Mouse (Mus musculus) cerebellum, adult 2 months (tissue): ENCODE results near the gene Pbxip1. TPM values are rescaled to one million over a fixed set of nuclear protein-coding genes. Genes with fewer than 3 reads are reported as not detected.
A peak's percentile ranks its signal among the peaks of the same experiment; 100 is the strongest.

Experiments
- DNase-seq, 2 experiments: peaks; one replicate each; pipeline ENCODE4 v3.0.0; 2021
- H3K27ac ChIP-seq: fragments of 200-500 bp; 2 replicates; pipeline ENCODE4 v1.5.1; 2012; ENCODE audit warnings: low read length, control low read depth, inconsistent platforms; ENCODE audit not compliant: insufficient read depth
- H3K27me3 ChIP-seq: fragments of 200-500 bp; 2 replicates; pipeline ENCODE4 v1.6.1; 2012; ENCODE audit warnings: inconsistent platforms, mild to moderate bottlenecking, low read length, moderate library complexity; ENCODE audit not compliant: control insufficient read depth, insufficient read depth
- H3K4me1 ChIP-seq: fragments of 200-500 bp; 2 replicates; pipeline ENCODE4 v1.6.1; 2011; ENCODE audit warnings: low read length; ENCODE audit not compliant: control insufficient read depth, insufficient read depth
- H3K4me3 ChIP-seq: fragments of 200-500 bp; replicated peaks from 2 replicates; pipeline ENCODE3; 2011; ENCODE audit warnings: mild to moderate bottlenecking, low read depth, low read length, control low read depth; ENCODE audit not compliant: insufficient read depth
- CTCF ChIP-seq: fragments of 200-500 bp; IDR thresholded peaks from 2 replicates; pipeline ENCODE4 v1.5.1; 2011; ENCODE audit warnings: low read depth, mild to moderate bottlenecking, control low read depth, low read length, moderate library complexity, borderline replicate concordance; ENCODE audit not compliant: insufficient read depth
- POLR2A ChIP-seq: fragments of 200-500 bp; IDR thresholded peaks from 2 replicates; pipeline ENCODE4 v1.6.1; 2011; ENCODE audit warnings: low read length, control low read depth, borderline replicate concordance; ENCODE audit not compliant: insufficient read depth
- WGBS: fragments of 180-500 bp; shearing (Covaris S2); methylation state at CpG from one replicate; pipeline ENCODE4 v1.1.7; 2018; 5-methylcytosine and 5-hydroxymethylcytosine counted together
- polyA plus RNA-seq: library from polyadenylated mRNA; depleted of rRNA; stranded (reverse); fragments of >200 nt; gene quantifications from 2 replicates; pipeline ENCODE4 v1.2.3, GENCODE M21; 2012; rRNA removed

Pbxip1 gene
- polyA plus RNA-seq = 26.5 and 30.5 TPM in 2 replicates

DNA sequence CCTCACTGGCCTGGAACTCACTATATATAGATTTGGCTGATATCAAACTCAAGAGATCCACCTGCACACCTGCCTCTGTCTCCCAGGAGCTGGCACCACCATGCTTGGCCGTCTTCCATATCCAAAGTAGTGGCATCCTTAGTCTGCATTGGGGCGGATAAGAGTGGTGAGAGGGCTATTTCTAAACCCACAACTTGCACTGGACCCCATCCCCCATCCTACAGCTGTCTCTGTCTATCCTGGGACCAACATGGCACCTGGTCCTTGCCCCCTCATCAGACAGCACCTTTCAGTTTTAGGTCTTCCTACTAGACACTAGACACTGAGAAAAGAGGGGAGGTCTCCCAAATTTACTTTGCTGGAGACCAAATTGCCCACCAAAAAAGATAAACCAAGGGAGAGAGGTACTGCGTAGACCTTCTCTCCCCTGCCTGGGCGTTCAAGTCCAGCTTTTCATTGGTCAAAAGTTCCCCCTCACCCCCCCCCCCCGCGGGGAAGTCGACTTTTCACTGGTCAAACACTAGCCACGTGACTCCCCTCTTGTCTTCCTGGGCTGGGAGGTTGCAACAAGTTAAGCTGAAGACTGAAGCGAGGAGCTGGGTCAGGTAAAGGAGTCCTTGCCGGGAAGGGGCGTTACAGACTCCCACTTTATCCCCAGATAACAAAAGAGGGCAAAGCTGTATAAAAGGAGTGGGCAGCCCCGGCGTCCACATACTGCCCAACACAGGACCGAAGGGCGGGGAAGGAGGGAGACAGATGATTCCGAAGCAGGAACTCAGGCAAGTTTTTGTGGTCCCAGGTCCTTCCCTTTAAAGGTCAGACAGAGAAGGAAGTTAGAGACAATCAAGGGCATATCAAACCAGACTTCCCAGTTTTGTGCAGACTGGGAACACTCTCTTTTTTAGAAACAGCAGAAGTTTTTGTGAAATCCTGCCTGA is at the start of gene Pbxip1:
TSS of gene Pbxip1 (plus strand) at position 531 of the 938 bp plus-strand sequence.
- Histone ChIP-seq H3K27ac (no peak within 1 kb of the TSS), H3K4me3 (peak within 1 kb of the TSS; percentile 24), H3K4me1 (peaks cover 13% of the 10 kb centered on the region), H3K27me3 (no peaks in the 10 kb centered on the region)
- no peak for TF ChIP-seq POLR2A
- no peak for TF ChIP-seq CTCF
- DNase-seq = no peak
- 10% methylated on average over 16 of the region's 16 CpGs for WGBS

- Histone ChIP-seq H3K27ac (no peak overlapping the region), H3K27me3 (no peaks in the 10 kb centered on the region), H3K4me1 (peaks cover 38% of the 10 kb centered on the region), H3K4me3 (no peak overlapping the region)
- WGBS = 65% methylated on average over 11 of the region's 11 CpGs
- DNase-seq = peak in 1 of 2 experiments; percentile 27
- TF ChIP-seq POLR2A (no peak), CTCF (no peak)
Observed at GRCm38 (mm10) chr3:89387632-89388031, 48.9 kb upstream of the Pbxip1 start.

DNA sequence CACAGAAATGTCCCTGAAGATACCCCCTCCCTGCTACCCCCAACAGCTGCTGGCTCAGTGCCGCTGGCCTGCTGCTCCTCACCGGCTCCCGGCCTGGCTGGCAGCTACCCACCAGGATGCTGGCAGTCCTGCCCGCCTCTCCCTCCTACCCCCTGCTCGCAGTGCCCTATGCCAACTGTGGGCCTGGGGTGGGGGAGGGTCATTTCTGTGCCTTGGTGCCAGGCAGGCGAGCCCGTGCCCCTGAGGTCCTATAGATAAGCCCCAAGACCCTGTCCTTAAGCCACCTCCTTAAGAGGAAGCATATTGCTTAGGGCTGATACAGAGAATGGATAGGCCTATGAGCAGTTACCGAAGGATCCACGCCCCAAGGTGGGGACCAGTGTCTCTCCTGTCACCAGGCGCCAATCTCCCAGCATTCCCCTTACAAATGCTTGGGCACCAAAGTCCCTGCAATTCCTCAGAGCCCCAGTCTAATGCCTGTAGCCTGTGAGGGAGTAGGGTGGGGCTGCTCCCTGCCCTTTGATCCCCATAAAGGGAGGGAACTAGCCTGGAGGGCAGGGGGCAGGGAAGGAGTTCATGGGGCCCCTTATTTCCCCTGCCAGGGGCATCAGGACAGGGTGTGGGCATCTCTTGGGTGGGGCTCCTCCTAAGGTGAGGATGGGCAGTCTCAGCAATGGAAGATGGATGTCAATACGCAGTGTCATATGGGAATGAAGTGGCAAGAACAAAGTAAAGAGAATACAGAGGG is 48.2 kb upstream of the Pbxip1 start:
- Histone ChIP-seq H3K27ac (no peak overlapping the region), H3K27me3 (no peaks in the 10 kb centered on the region), H3K4me3 (no peak overlapping the region), H3K4me1 (peaks cover 38% of the 10 kb centered on the region)
- TF ChIP-seq POLR2A (no peak), CTCF (no peak)
- peak; percentile 57 for DNase-seq
- WGBS = 24% methylated on average over 11 of the region's 11 CpGs

DNA sequence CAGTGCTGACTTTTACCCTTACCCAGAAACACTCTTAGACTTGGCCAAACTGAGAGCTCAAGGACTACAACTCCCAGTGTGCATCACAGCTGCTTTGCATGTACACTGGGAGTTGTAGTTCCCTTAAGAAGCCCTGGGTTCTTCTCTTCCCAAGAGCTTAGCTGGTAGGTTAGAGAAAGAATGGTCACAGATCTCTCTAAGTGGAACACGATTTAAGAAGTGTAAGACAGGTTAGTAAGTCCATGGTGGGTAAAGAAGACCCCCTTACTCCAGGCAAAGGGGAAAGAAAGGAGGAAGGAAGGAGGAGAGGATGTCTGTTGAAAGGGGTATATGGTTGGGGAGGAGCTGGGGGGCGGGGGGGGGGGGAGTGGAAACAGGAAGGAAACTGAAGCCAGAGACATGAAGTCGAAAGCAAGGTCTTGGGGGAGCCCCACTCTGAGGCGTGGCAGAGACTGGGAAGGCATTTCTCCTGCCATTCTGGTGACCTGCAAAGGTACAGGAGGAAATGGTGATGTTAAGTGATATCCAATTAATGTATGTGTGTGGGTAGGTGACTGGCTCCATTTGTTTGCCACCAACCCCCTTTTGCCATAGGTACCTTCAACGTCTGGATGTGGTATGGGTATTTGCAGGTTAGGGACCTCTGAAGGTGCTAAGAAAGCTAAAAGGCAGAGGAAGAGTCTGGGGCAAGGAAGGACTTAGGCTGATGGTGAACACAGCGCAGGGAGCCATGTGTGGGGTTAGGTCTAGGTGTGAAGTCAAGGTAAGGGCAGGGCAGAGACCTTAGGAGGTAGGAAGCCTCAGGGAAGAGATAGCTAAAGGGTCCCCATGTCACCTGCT is 47.4 kb upstream of the Pbxip1 start:
- WGBS = 66% methylated on average over 6 of the region's 6 CpGs
- no peak overlapping the region for H3K27ac ChIP-seq
- no peaks in the 10 kb centered on the region for H3K27me3 ChIP-seq
- no peak overlapping the region for H3K4me3 ChIP-seq
- TF ChIP-seq POLR2A (no peak), CTCF (no peak)
- peak in 1 of 2 experiments; percentile 50 for DNase-seq
- H3K4me1 ChIP-seq = peaks cover 32% of the 10 kb centered on the region

- peak overlapping the region; percentile 24; the same call in 1 of the 2 replicates for H3K27ac ChIP-seq
- no peaks in the 10 kb centered on the region for H3K27me3 ChIP-seq
- peak; percentile 51 to 53 for DNase-seq
- no peak overlapping the region for H3K4me3 ChIP-seq
- WGBS = 0% methylated on average over 5 of the region's 5 CpGs
- peaks cover 26% of the 10 kb centered on the region for H3K4me1 ChIP-seq
- TF ChIP-seq CTCF = no peak
- no peak for TF ChIP-seq POLR2A
Observed at GRCm38 (mm10) chr3:89390111-89390515, 46.4 kb upstream of the Pbxip1 start.

DNA sequence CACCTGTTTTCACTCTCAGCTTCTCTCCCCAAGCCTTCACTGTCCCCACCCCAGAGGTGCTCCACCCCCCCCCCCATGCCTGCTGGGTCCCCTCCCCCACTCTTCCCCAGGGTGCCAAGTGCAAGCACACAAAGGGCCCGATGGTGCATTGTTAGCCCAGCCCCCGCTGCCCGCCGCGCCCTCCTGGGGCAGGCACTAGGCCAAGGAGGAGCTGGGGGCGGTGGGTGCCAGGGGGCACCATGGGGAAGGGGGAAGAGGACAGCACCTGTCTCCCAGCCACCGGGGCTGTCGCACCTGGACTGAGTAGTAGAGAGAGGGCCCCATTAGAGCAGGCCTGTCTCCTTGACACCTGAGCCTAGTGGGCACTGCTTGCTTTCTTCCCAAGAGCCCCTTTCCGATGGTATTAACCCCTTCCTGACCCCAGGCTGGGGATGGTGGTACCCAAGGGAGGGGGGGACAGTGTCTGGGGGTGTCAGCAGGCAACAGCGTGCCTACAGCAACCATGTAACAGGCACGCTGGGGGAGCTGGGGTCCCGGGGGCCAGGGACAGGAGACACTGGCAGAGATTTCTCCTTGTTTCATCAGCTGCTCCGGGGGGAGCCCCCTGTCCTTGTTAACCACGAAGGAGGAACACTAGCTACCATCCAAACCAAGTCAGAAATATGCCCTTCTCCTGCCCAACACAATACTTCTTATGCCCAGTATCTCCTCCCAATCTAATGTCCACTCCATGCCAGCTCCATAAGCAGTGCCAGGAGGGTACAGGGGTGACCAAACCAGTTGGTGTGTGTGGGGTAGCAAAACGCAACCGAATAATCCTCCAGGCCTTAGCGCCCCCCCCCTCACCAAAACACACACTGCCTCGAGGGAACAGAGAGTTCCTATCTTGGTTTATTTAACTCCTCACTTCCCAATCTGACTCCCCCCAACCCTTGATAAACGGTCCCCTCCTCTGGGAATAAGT is 45.5 kb upstream of the Pbxip1 start:
- 5% methylated on average over 19 of the region's 19 CpGs for WGBS
- Histone ChIP-seq H3K27me3 (no peaks in the 10 kb centered on the region), H3K4me1 (peaks cover 26% of the 10 kb centered on the region), H3K27ac (peak overlapping the region; percentile 70), H3K4me3 (peak overlapping the region; percentile 98)
- TF ChIP-seq CTCF (no peak), POLR2A (no peak)
- DNase-seq = peak; percentile 42 to 47
